Mouse (Mus musculus) gastrocnemius, postnatal 14 days (tissue): Measurements from ENCODE around the gene Ccdc115. TPM values are rescaled to one million over a fixed set of nuclear protein-coding genes. Genes with fewer than 3 reads are reported as not detected.

Source experiments
- DNase-seq: peaks from one replicate; pipeline ENCODE4 v3.0.0; 2021; ENCODE audit warnings: mixed read lengths
- intact Hi-C: fragments of 180-260 bp; cut with DNase I; formaldehyde crosslinking; loops from one replicate; pipeline ENCODE4 v1.15.1; 2025; ENCODE audit warnings: low total_unique reads
- long read RNA-seq, 2 experiments: library from polyadenylated mRNA; stranded (forward); transcript quantifications; one replicate each; pipeline ENCODE4 v2.0.0; 2021
- total RNA-seq, 2 experiments: library from RNA; stranded (reverse); gene quantifications; 2 replicates each; pipeline ENCODE4 v1.2.3; 2021

Ccdc115 gene
- 10 to 100 TPM; 11.3 to 13.0 TPM for total RNA-seq
- long read RNA-seq, experiment 1, transcript Ccdc115-201 (5 exons, 1,705 nt), result major isoform, 16 of 17 reads
- long read RNA-seq, experiment 1, partial matches to known transcripts, result 1 of 17 reads
- long read RNA-seq, experiment 1, other reads (novel, unspliced or antisense), result 0 of 17 reads
- long read RNA-seq, experiment 2, transcript Ccdc115-201 (5 exons, 1,705 nt), result major isoform, 25 of 26 reads
- long read RNA-seq, experiment 2, partial matches to known transcripts, result 1 of 26 reads
- long read RNA-seq, experiment 2, other reads (novel, unspliced or antisense), result 0 of 26 reads

- peak; percentile 96 for DNase-seq
- intact Hi-C loops, result no loop called here
Measured at GRCm38 (mm10) chr1:34439215-34439960, at the start of gene Ccdc115, which contains the start of gene Imp4. Gene Ccdc115 (minus strand): TSS chr1:34439672. Gene Imp4 (plus strand): TSS chr1:34439851.

- no peak for DNase-seq
- intact Hi-C loops, result no loop called here
Measured at GRCm38 (mm10) chr1:34487383-34487782, 47.9 kb upstream of the Ccdc115 start.

- intact Hi-C loops, result no loop called here
- no peak for DNase-seq
Measured at GRCm38 (mm10) chr1:34485461-34486188, 46.2 kb upstream of the Ccdc115 start.

- intact Hi-C loops, result no loop called here
- DNase-seq, result no peak
Measured at GRCm38 (mm10) chr1:34484470-34484869, 45.0 kb upstream of the Ccdc115 start.

- DNase-seq, result no peak
- intact Hi-C loops, result no loop called here
Measured at GRCm38 (mm10) chr1:34481920-34482669, 42.6 kb upstream of the Ccdc115 start.

GRCm38 (mm10) chr1:34480801-34481200 is 41.3 kb upstream of the Ccdc115 start:
- intact Hi-C loops, result no loop called here
- DNase-seq, result no peak

GRCm38 (mm10) chr1:34478891-34479655 is 39.6 kb upstream of the Ccdc115 start:
- intact Hi-C loops, result no loop called here
- no peak for DNase-seq

GRCm38 (mm10) chr1:34472427-34473300 is 33.2 kb upstream of the Ccdc115 start:
- intact Hi-C loops, result no loop called here
- peak; percentile 17 for DNase-seq

GRCm38 (mm10) chr1:34469801-34470200 is 30.3 kb upstream of the Ccdc115 start:
- intact Hi-C loops, result no loop called here
- no peak for DNase-seq

GRCm38 (mm10) chr1:34468500-34468899 is 29.0 kb upstream of the Ccdc115 start:
- intact Hi-C loops, result no loop called here
- DNase-seq, result no peak

- DNase-seq, result no peak
- intact Hi-C loops, result no loop called here
Measured at GRCm38 (mm10) chr1:34468051-34468450, 28.6 kb upstream of the Ccdc115 start.

- DNase-seq, result no peak
- intact Hi-C loops, result no loop called here
Measured at GRCm38 (mm10) chr1:34465445-34465844, 26.0 kb upstream of the Ccdc115 start.

- intact Hi-C loops, result no loop called here
- no peak for DNase-seq
Measured at GRCm38 (mm10) chr1:34464310-34464817, 24.9 kb upstream of the Ccdc115 start.

- peak; percentile 60 for DNase-seq
- intact Hi-C loops, result no loop called here
Measured at GRCm38 (mm10) chr1:34462766-34463165, 23.3 kb upstream of the Ccdc115 start.

GRCm38 (mm10) chr1:34460061-34460441 is 20.6 kb upstream of the Ccdc115 start:
- intact Hi-C loops, result no loop called here
- no peak for DNase-seq

- intact Hi-C loops, result no loop called here
- peak; percentile 78 for DNase-seq
Measured at GRCm38 (mm10) chr1:34459284-34460060, 20.0 kb upstream of the Ccdc115 start, which contains the start of gene Ptpn18. Gene Ptpn18 (plus strand): TSS chr1:34459762.

- intact Hi-C loops, result no loop called here
- no peak for DNase-seq
Measured at GRCm38 (mm10) chr1:34458431-34458830, 19.0 kb upstream of the Ccdc115 start.
